Mouse (Mus musculus): ENCODE data around the gene Phldb2. TPM values are rescaled to one million over a fixed set of nuclear protein-coding genes. Genes with fewer than 3 reads are reported as not detected.

Phldb2 gene
- total RNA-seq, 2 experiments from 2014 or later = 16.4 to 17.3 TPM

- no peak for DNase-seq (ENCODE audit: low spot score)
- intact Hi-C loops (cut with DNase I) = no loop called here
Measured at GRCm38 (mm10) chr16:45903595-45903994, 49.8 kb downstream of the Phldb2 start.

GRCm38 (mm10) chr16:45898459-45898858 is 54.9 kb downstream of the Phldb2 start:
- intact Hi-C loops (cut with DNase I) = no loop called here
- no peak for DNase-seq (ENCODE audit: low spot score)

- DNase-seq (ENCODE audit: low spot score) = no peak
Measured at GRCm38 (mm10) chr16:45896587-45896986, 56.8 kb downstream of the Phldb2 start.

GRCm38 (mm10) chr16:45894998-45895397 is 58.4 kb downstream of the Phldb2 start:
- intact Hi-C loops (cut with DNase I) = loop anchor here (5.0 kb wide), 1 partner anchor 67 kb away; no protein-coding TSS in a partner anchor
- no peak for DNase-seq (ENCODE audit: low spot score)

More at GRCm38 (mm10) chr16:45896587-45896986, 56.8 kb downstream of the Phldb2 start:
- intact Hi-C loops (cut with DNase I) = no loop called here

GRCm38 (mm10) chr16:45893796-45894195 is 59.6 kb downstream of the Phldb2 start:
- intact Hi-C loops (cut with DNase I) = loop anchor here (5.0 kb wide), 1 partner anchor 69 kb away; no protein-coding TSS in a partner anchor
- no peak for DNase-seq (ENCODE audit: low spot score)

- DNase-seq (ENCODE audit: low spot score) = no peak
- intact Hi-C loops (cut with DNase I) = loop anchor here (5.0 kb wide), 1 partner anchor 69 kb away; no protein-coding TSS in a partner anchor
Measured at GRCm38 (mm10) chr16:45892928-45893327, 60.5 kb downstream of the Phldb2 start.

- intact Hi-C loops (cut with DNase I) = loop anchor here (5.0 kb wide), 1 partner anchor 72 kb away; no protein-coding TSS in a partner anchor
- DNase-seq (ENCODE audit: low spot score) = no peak
Measured at GRCm38 (mm10) chr16:45890471-45891200, 62.8 kb downstream of the Phldb2 start.

GRCm38 (mm10) chr16:45889636-45890035 is 63.8 kb downstream of the Phldb2 start:
- no peak for DNase-seq (ENCODE audit: low spot score)
- intact Hi-C loops (cut with DNase I) = loop anchor here (5.0 kb wide), 1 partner anchor 73 kb away; no protein-coding TSS in a partner anchor

- DNase-seq (ENCODE audit: low spot score) = no peak
- intact Hi-C loops (cut with DNase I) = no loop called here
Measured at GRCm38 (mm10) chr16:45886599-45886998, 66.8 kb downstream of the Phldb2 start.

GRCm38 (mm10) chr16:45884194-45884593 is 69.2 kb downstream of the Phldb2 start:
- no peak for DNase-seq (ENCODE audit: low spot score)
- intact Hi-C loops (cut with DNase I) = no loop called here

- intact Hi-C loops (cut with DNase I) = no loop called here
- no peak for DNase-seq (ENCODE audit: low spot score)
Measured at GRCm38 (mm10) chr16:45881177-45881832, 72.1 kb downstream of the Phldb2 start.

- intact Hi-C loops (cut with DNase I) = no loop called here
- no peak for DNase-seq (ENCODE audit: low spot score)
Measured at GRCm38 (mm10) chr16:45880101-45880751, 73.2 kb downstream of the Phldb2 start.

- DNase-seq (ENCODE audit: low spot score) = no peak
- intact Hi-C loops (cut with DNase I) = no loop called here
Measured at GRCm38 (mm10) chr16:45877739-45878138, 75.7 kb downstream of the Phldb2 start.

GRCm38 (mm10) chr16:45877171-45877570 is 76.2 kb downstream of the Phldb2 start:
- intact Hi-C loops (cut with DNase I) = no loop called here
- DNase-seq (ENCODE audit: low spot score) = no peak

- intact Hi-C loops (cut with DNase I) = no loop called here
- DNase-seq (ENCODE audit: low spot score) = peak; percentile 14
Measured at GRCm38 (mm10) chr16:45873397-45873796, 80.0 kb downstream of the Phldb2 start.

GRCm38 (mm10) chr16:45871286-45871976 is 82.0 kb downstream of the Phldb2 start:
- DNase-seq (ENCODE audit: low spot score) = peak; percentile 6
- intact Hi-C loops (cut with DNase I) = no loop called here

GRCm38 (mm10) chr16:45870651-45871050 is 82.7 kb downstream of the Phldb2 start:
- no peak for DNase-seq (ENCODE audit: low spot score)
- intact Hi-C loops (cut with DNase I) = no loop called here

- intact Hi-C loops (cut with DNase I) = no loop called here
- DNase-seq (ENCODE audit: low spot score) = no peak
Measured at GRCm38 (mm10) chr16:45869044-45869443, 84.4 kb downstream of the Phldb2 start.

- intact Hi-C loops (cut with DNase I) = no loop called here
- DNase-seq (ENCODE audit: low spot score) = no peak
Measured at GRCm38 (mm10) chr16:45857277-45857863, 96.0 kb downstream of the Phldb2 start.

- intact Hi-C loops (cut with DNase I) = no loop called here
- DNase-seq (ENCODE audit: low spot score) = no peak
Measured at GRCm38 (mm10) chr16:45854499-45854898, 98.9 kb downstream of the Phldb2 start.
